Comparison of ENCODE assay signal across 10 mouse cellular contexts in the genomic region with DNA sequence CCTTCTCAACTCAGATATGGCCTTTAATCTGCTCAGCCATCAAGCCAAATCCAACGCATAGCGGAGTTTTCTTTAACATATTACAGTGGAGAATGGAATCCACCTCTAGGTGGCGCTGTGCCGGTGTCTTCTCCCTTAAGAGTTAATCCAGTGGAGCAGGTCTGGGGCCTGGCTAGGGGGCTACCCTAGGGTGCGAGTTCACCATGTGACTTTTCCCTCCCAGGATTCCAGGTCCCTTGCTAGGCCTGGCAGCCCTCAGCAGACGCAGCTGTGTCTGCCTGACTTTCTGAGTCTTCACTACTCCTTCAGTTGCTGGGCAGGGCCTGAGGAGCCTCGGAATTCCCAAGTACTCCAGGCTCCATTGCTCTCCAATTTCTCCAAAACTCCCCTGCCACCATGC. TPM values are rescaled to one million over a fixed set of nuclear protein-coding genes. Genes with fewer than 3 reads are reported as not detected.
DNase-seq lines count a peak whose midpoint lies in the region; ATAC-seq and TF ChIP-seq lines count a peak whose summit lies in the region.
"Had no signal": no experiment of that assay in that cellular context is flagged by ENCODE, and none has a peak within 500 bp of the region (broad histone marks: within the 10 kb centered on the region; RNA-seq: fewer than 3 reads in every experiment).

No protein-coding gene starts in this region.

- H3K4me3 ChIP-seq in heart, embryonic 12.5 days, result no peak overlapping the region
- no peak overlapping the region for H3K4me3 ChIP-seq in neural tube, embryonic 15.5 days (replicated peaks)
- no peak overlapping the region; the same call in none of the 2 replicates for H3K4me3 ChIP-seq in testis, adult 2 months (ENCODE audit: control insufficient read depth, low read depth, low read length)
- H3K4me3 ChIP-seq: heart, embryonic 13.5 days; midbrain, embryonic 12.5 days had no signal

- H3K9me3 ChIP-seq in heart, embryonic 12.5 days (replicated peaks), result no peaks in the 10 kb centered on the region
- no peaks in the 10 kb centered on the region for H3K9me3 ChIP-seq in neural tube, embryonic 15.5 days (replicated peaks)
- H3K9me3 ChIP-seq: heart, embryonic 13.5 days; midbrain, embryonic 12.5 days had no signal

- no peaks in the 10 kb centered on the region for H3K36me3 ChIP-seq in heart, embryonic 12.5 days
- H3K36me3 ChIP-seq in neural tube, embryonic 15.5 days, result no peaks in the 10 kb centered on the region
- H3K36me3 ChIP-seq in testis, adult 2 months (ENCODE audit: control insufficient read depth, insufficient read depth, low read length), result no peaks in the 10 kb centered on the region
- H3K36me3 ChIP-seq: heart, embryonic 13.5 days; midbrain, embryonic 12.5 days had no signal

- WGBS in heart, embryonic 12.5 days, result 31% methylated on average over 7 of the region's 7 CpGs
- WGBS in neural tube, embryonic 15.5 days, result 38% methylated on average over 7 of the region's 7 CpGs

- TF ChIP-seq POLR2A in testis, adult 2 months (IDR thresholded peaks at IDR 0.05; ENCODE audit: control insufficient read depth, low read depth, low read length), result no peak

- H3K27me3 ChIP-seq in heart, embryonic 12.5 days (replicated peaks), result no peaks in the 10 kb centered on the region
- no peaks in the 10 kb centered on the region for H3K27me3 ChIP-seq in neural tube, embryonic 15.5 days (replicated peaks)
- H3K27me3 ChIP-seq in testis, adult 2 months (ENCODE audit: control insufficient read depth, insufficient read depth, low read length), result no peaks in the 10 kb centered on the region
- H3K27me3 ChIP-seq: heart, embryonic 13.5 days; midbrain, embryonic 12.5 days had no signal

- peak; percentile 64 for DNase-seq in heart, adult 11 months
- peak; percentile 51 for DNase-seq in neural tube, embryonic 10.5 days (ENCODE audit: extremely low spot score, low spot score)
- DNase-seq in embryo, embryonic 10 days (ENCODE audit: low spot score), result peak; percentile 65
- DNase-seq in natural killer cell, adult 2 months (ENCODE audit: low spot score in 2 of 2), result no peak
- DNase-seq in urinary bladder, adult 2 months (ENCODE audit: low spot score), result no peak

- H3K4me2 ChIP-seq in heart, embryonic 12.5 days, result no peak overlapping the region
- no peak overlapping the region for H3K4me2 ChIP-seq in neural tube, embryonic 15.5 days
- H3K4me2 ChIP-seq: heart, embryonic 13.5 days; midbrain, embryonic 12.5 days had no signal

- TF ChIP-seq CTCF in testis, adult 2 months (IDR thresholded peaks at IDR 0.05; ENCODE audit: control insufficient read depth, insufficient read depth, insufficient replicate concordance, low read depth, low read length), result peak; percentile 61

- H3K27ac ChIP-seq in heart, embryonic 12.5 days (ENCODE audit: poor library complexity, severe bottlenecking), result no peak overlapping the region
- H3K27ac ChIP-seq in neural tube, embryonic 15.5 days (replicated peaks), result no peak overlapping the region
- no peak overlapping the region for H3K27ac ChIP-seq in testis, adult 2 months (ENCODE audit: control insufficient read depth, insufficient read depth, low read depth, low read length)
- H3K27ac ChIP-seq: heart, embryonic 13.5 days; midbrain, embryonic 12.5 days had no signal

- no peaks in the 10 kb centered on the region for H3K4me1 ChIP-seq in heart, embryonic 12.5 days (replicated peaks)
- no peaks in the 10 kb centered on the region for H3K4me1 ChIP-seq in neural tube, embryonic 15.5 days
- H3K4me1 ChIP-seq in testis, adult 2 months (ENCODE audit: control insufficient read depth, insufficient read depth, low read length), result peaks cover 5% of the 10 kb centered on the region
- H3K4me1 ChIP-seq: heart, embryonic 13.5 days; midbrain, embryonic 12.5 days had no signal

- ATAC-seq in heart, embryonic 12.5 days (ENCODE audit: insufficient number of reproducible peaks, low FRiP score), result no peak
- ATAC-seq in neural tube, embryonic 15.5 days (ENCODE audit: low FRiP score), result no peak

- no peak overlapping the region for H3K9ac ChIP-seq in heart, embryonic 12.5 days
- H3K9ac ChIP-seq in neural tube, embryonic 15.5 days (replicated peaks), result no peak overlapping the region
- H3K9ac ChIP-seq: heart, embryonic 13.5 days; midbrain, embryonic 12.5 days had no signal

RNA-seq across cellular contexts. Expression of a gene that starts 40.8 kb away (rescaled TPM):
- polyA plus RNA-seq in heart, embryonic 12.5 days (2016; fragmentation: Nextera tagmentation; extraction: Ambion mirVana), result not detected in 2 replicates
- 1.5 and 1.8 TPM in 2 replicates for polyA plus RNA-seq in neural tube, embryonic 15.5 days (2015; fragmentation: Nextera tagmentation; extraction: Ambion mirVana)
- 0.28 and 0.30 TPM in 2 replicates for polyA plus RNA-seq in testis, adult 2 months (2012; rRNA removed)
- polyA plus RNA-seq in urinary bladder, adult 2 months (2012; rRNA removed), result not detected in 2 replicates
- polyA plus RNA-seq: heart, embryonic 13.5 days had no signal

Comparison
In these comparisons a context has a peak if more than half of its experiments do, and no peak if none do; other contexts are left out.
1. DNase-seq: peak in heart, adult 11 months (single experiment), neural tube, embryonic 10.5 days (single experiment) and embryo, embryonic 10 days (single experiment); none in natural killer cell, adult 2 months (0 of 2) and urinary bladder, adult 2 months (single experiment).